Mouse (Mus musculus): ENCODE data around the gene Adam19. TPM values are rescaled to one million over a fixed set of nuclear protein-coding genes. Genes with fewer than 3 reads are reported as not detected.
"Not testable (repeated sequence)": the region's sequence is repeated elsewhere in the genome, so short reads cannot be mapped to it uniquely, and the experiment has no call there.

The Adam19 gene
- total RNA-seq, 2 experiments from 2014 or later: 15.5 to 25.3 TPM

GRCm38 (mm10) chr11:46134899-46135298, 79.1 kb downstream of the Adam19 start:
- no peak for DNase-seq

- no peak for DNase-seq
Measured at GRCm38 (mm10) chr11:46143342-46143741, 87.5 kb downstream of the Adam19 start.

- DNase-seq: no peak
Measured at GRCm38 (mm10) chr11:46145163-46145875, 89.5 kb downstream of the Adam19 start.

- DNase-seq: no peak
Measured at GRCm38 (mm10) chr11:46146619-46147018, 90.8 kb downstream of the Adam19 start.

- no peak for DNase-seq
Measured at GRCm38 (mm10) chr11:46156945-46157344, 101.2 kb downstream of the Adam19 start.

GRCm38 (mm10) chr11:46157462-46157861, 101.7 kb downstream of the Adam19 start:
- no peak for DNase-seq

- DNase-seq: peak; percentile 42
Measured at GRCm38 (mm10) chr11:46165866-46166585, 110.2 kb downstream of the Adam19 start, which contains the start of gene Nipal4. Gene Nipal4 (minus strand): TSS chr11:46166508.

- no peak for DNase-seq
Measured at GRCm38 (mm10) chr11:46168506-46168905, 112.7 kb downstream of the Adam19 start.

GRCm38 (mm10) chr11:46169908-46170307, 114.1 kb downstream of the Adam19 start:
- DNase-seq: no peak

GRCm38 (mm10) chr11:46172128-46172527, 116.3 kb downstream of the Adam19 start:
- no peak for DNase-seq

- no peak for DNase-seq
Measured at GRCm38 (mm10) chr11:46176155-46176554, 120.4 kb downstream of the Adam19 start.

GRCm38 (mm10) chr11:46177246-46178043, 121.7 kb downstream of the Adam19 start:
- DNase-seq: no peak

GRCm38 (mm10) chr11:46182031-46182430, 126.2 kb downstream of the Adam19 start:
- not testable (repeated sequence) for DNase-seq

- DNase-seq: no peak
Measured at GRCm38 (mm10) chr11:46184946-46185345, 129.2 kb downstream of the Adam19 start.

GRCm38 (mm10) chr11:46185486-46185885, 129.7 kb downstream of the Adam19 start:
- no peak for DNase-seq

- DNase-seq: no peak
Measured at GRCm38 (mm10) chr11:46188283-46188682, 132.5 kb downstream of the Adam19 start.

- no peak for DNase-seq
Measured at GRCm38 (mm10) chr11:46194175-46194574, 138.4 kb downstream of the Adam19 start.

Small RNA genes lying within 50 kb of the gene (microRNA-seq; reads per million reads assigned to microRNA genes)
- gene Mir7239: not detected
- not detected for gene Mir8100

Other genes starting within 250 kb of the Adam19 start
- gene Clint1, start 203.9 kb upstream of the Adam19 start, total RNA-seq (2021): 10 to 100 TPM; 59.8 to 64.5 TPM
- 1 to 10 TPM; 7.8 to 9.9 TPM for gene Lsm11, start 111.1 kb upstream of the Adam19 start, total RNA-seq (2021)
- gene Thg1l, start 100.5 kb upstream of the Adam19 start, total RNA-seq (2021): 10 to 100 TPM; 16.6 to 19.4 TPM
- under 1 TPM; 0.24 to 0.36 TPM for gene Sox30, start 75.7 kb upstream of the Adam19 start, total RNA-seq (2021)
- gene Gm12166, start 3.7 kb upstream of the Adam19 start, total RNA-seq (2021): 1 to 10 TPM; 4.0 to 4.6 TPM
- under 1 TPM in 1 of 2 experiments, not detected in 1; 0.12 TPM for gene Nipal4, start 110.5 kb downstream of the Adam19 start, total RNA-seq (2021)
- gene Fndc9, start 179.5 kb downstream of the Adam19 start, total RNA-seq (2021): not detected

All from adrenal gland, postnatal 10 days (tissue).